Mouse (Mus musculus): ENCODE data around the gene Cox7a2l.

DNA sequence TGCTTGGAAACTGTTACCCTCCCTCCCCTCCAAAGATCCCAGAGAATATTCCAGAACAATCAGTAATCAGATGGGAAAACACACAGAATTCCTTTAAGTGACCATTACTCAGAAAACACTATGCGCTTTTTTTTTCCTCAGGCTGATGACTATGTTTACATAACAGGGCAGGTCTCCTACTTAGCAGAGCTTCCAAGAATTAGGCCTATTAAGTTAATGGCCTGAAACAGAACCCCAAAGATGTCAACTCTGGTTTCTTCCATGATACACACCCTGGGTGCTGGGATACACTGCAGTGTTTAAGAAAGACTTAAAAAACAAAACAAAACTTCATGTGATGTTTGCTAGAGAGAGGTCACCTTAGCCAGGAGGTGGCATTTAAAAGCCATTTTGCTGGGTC lies 21.6 kb upstream of the Cox7a2l start:
- no peak for TF ChIP-seq MYOG (IDR thresholded peaks at IDR 0.05; ENCODE audit: control insufficient read depth in 1 of 3, insufficient read depth in 1 of 3, insufficient read length in 2 of 3, low read depth in 2 of 3)
- TF ChIP-seq USF1 (IDR thresholded peaks at IDR 0.05; ENCODE audit: low read depth), result no peak
- TF ChIP-seq SRF (IDR thresholded peaks at IDR 0.05; ENCODE audit: control insufficient read depth, insufficient read length, low read depth), result no peak
- no peak for TF ChIP-seq POLR2A (IDR thresholded peaks at IDR 0.05; ENCODE audit: insufficient read length, low read depth)
- TF ChIP-seq CEBPB (IDR thresholded peaks at IDR 0.05; ENCODE audit: insufficient read depth, poor library complexity, severe bottlenecking), result no peak
- no peak for TF ChIP-seq MAX (IDR thresholded peaks at IDR 0.05; ENCODE audit: low read depth)
- TF ChIP-seq TCF12 (IDR thresholded peaks at IDR 0.05; ENCODE audit: insufficient read depth, poor library complexity, severe bottlenecking), result no peak
- no peak for TF ChIP-seq E2F4 (IDR thresholded peaks at IDR 0.05; ENCODE audit: insufficient read depth)
- TF ChIP-seq REST (IDR thresholded peaks at IDR 0.05; ENCODE audit: insufficient read depth, insufficient read length), result no peak
- no peak for TF ChIP-seq POLR2AphosphoS2 (IDR thresholded peaks at IDR 0.05; ENCODE audit: insufficient read length, low read depth)
